Mouse (Mus musculus): ENCODE measurements at regions not wholly inside any gene's neighbourhood (a gene's known extent, or its start where the extent isn't known, plus 50 kb on each side); places are given as distances from the start of the nearest gene placed in this dataset.
A peak's percentile ranks its signal among the peaks of the same experiment; 100 is the strongest.
"Not testable (repeated sequence)": the region's sequence is repeated elsewhere in the genome, so short reads cannot be mapped to it uniquely, and the experiment has no call there.

DNA sequence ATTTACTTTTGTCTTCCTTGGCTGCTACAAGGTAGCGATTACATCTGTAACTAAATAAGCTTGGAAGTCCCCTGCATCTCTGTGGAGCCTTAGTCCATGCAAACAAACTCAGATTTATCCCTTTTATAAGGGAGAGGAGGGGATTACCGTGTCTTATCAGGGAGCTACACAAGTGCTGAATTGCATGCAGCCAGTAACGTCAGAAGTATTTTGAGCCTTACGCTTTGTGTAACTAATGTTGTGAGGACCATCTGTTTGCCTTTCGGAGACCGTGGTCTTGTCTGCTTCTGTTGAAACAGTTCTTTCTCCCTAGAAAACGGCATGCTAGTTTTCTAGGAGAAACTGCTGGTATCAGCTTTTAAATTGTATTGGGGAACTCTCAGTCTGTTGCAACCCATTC, 58.0 kb upstream of the Dmrta1 start:
- DNase-seq (ENCODE audit: low spot score in 2 of 2), result no peak
- no peak overlapping the region for H3K27ac ChIP-seq
- TF ChIP-seq CTCF (conservative IDR thresholded peaks at IDR 0.05), result no peak
- no peak overlapping the region for H3K4me3 ChIP-seq

DNA sequence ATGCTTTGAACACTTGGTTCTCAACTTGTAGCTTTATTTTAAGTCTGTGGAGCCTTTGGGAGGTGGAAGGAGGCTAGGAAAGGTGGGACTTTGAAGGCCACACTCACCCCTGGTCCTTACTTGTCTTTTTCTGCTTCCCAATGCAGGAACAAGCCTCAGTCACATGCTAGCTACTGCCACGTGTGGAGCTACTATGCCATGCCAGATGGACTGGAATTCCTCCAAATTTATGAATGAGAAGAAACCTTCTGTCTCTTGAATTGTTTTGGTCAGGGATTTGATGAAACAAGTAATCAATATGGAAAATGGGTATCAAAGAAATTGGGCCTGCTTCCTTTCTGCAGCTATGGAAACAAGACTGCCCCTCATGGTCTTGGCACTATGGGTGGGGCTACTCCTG, 74.5 kb upstream of the Dmrta1 start:
- DNase-seq (ENCODE audit: low spot score in 2 of 2), result peak; percentile 7 to 9
- no peak overlapping the region for H3K27ac ChIP-seq
- no peak overlapping the region for H3K4me3 ChIP-seq
- TF ChIP-seq CTCF (conservative IDR thresholded peaks at IDR 0.05), result no peak

DNA sequence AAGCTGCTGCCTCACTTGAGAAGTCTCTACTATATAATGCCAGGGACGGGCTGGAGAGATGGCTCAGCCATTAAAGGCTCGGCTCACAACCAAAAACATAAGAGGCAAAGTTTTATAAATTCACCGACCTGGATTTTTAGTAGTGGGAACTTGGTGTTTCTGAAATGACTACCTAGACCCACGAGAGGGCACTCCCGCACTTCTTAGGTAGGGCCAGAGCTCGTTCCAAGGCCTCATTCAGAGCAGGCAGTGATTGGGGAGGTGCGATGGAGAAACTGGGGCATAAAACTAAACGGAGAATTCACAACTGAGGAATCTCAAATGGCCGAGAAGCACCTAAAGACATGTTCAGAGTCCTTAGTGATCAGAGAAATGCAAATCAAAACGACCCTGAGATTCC, 103.7 kb upstream of the Dmrta1 start:
- peak; percentile 76 for TF ChIP-seq CTCF (conservative IDR thresholded peaks at IDR 0.05)
- DNase-seq (ENCODE audit: low spot score in 2 of 2), result peak; percentile 29 to 57
- H3K4me3 ChIP-seq, result no peak overlapping the region
- no peak overlapping the region for H3K27ac ChIP-seq

DNA sequence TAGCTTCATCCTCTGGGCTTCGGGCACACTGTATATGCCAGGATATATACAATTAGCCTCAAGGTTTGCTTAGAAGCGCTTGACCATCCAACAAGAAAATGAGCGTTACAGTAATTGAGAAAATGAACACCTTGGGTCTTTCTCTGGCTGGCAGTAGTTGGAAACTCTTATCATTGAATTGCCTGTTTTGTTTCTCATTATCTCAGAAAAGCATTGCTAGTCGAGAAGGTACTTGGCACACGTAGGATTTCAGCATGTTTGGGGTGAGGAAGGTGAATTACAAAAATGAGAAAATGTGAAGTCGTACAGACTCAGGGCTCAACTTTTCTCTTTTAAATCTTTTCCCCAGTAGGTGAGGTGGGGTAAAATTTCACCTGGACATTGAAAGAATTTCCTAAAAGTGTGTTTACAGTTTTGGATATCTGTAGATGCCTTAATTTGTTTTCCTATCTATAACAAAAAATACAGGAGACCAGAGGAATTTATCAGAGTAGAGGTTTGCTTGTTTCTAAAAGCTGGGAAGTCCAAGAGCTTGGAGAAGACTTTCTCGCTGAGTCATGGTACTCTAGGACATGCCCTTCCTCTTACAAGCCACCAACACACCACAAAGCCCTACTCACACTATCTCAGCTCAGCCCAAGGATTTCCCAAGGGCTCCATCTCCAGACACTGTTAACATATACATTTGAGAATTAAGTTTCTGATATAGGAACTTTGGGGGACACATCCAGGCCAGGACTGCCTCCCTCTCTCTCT, 124.3 kb upstream of the Dmrta1 start:
- H3K27ac ChIP-seq, result no peak overlapping the region
- DNase-seq (ENCODE audit: low spot score in 2 of 2), result no peak
- no peak for TF ChIP-seq CTCF (conservative IDR thresholded peaks at IDR 0.05)
- no peak overlapping the region for H3K4me3 ChIP-seq

DNA sequence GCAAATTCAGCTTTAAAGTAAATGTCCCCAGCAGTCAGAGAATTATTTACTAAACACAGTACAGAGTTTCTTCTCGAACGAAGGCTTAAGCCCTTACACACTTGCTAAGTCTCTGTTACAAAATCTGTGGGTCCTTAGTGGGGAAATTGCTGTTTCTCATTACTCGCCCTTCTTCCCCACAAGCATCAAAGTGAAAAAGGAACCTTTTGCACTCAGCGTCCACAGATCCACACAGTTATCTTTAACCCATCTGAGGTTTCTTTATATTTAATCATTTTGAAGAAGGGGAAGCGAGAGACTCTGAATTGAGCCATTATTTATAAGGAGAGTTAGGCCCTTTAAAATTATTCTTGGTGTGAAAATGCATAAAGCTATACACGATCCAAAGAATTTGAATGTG, 126.7 kb upstream of the Dmrta1 start:
- TF ChIP-seq CTCF (conservative IDR thresholded peaks at IDR 0.05), result no peak
- DNase-seq (ENCODE audit: low spot score in 2 of 2), result no peak
- no peak overlapping the region for H3K4me3 ChIP-seq
- H3K27ac ChIP-seq, result no peak overlapping the region

DNA sequence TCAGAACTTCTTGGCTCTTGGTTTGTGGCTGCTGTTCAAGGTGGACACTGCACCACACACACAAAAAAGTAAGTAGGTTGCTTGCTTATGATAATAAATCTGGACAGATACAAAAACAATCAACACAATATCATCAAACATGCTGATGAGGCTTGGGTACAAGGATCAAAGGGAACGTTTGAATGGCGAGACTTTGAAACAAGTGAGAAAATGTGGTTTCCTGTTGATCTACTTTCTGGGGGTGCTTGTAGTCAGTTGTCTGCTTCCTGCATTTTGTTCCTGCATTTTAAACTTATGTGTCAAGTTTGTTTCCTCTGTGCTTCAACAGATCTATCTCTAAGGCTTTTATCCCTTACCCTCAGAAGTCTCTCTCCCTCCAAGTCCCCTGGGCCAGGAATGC, 128.7 kb upstream of the Dmrta1 start:
- TF ChIP-seq CTCF (conservative IDR thresholded peaks at IDR 0.05), result no peak
- Histone ChIP-seq H3K27ac (no peak overlapping the region), H3K4me3 (no peak overlapping the region)
- no peak for DNase-seq (ENCODE audit: low spot score in 2 of 2)

DNA sequence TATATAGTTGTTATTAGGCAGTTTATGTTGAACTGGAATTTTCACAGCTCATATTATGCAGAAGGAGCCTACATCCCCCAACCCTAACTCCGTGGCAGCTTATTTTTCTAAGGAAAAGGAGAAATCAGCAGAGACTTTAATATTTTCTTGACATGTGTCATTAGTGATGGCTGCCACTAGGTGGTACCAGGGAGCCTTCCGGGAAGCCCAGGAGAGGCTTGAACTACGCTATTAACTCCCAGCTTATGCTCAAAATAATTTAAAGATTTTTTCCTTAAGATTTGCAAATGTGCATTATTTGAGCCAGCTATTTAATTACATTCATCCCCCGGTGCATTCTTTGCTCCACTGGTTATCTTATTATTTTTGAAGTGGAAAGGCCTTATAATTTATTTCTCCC, 146.8 kb upstream of the Dmrta1 start:
- no peak overlapping the region for H3K27ac ChIP-seq
- peak; percentile 26 to 49 for DNase-seq (ENCODE audit: low spot score in 2 of 2)
- TF ChIP-seq CTCF (conservative IDR thresholded peaks at IDR 0.05), result peak; percentile 95
- no peak overlapping the region for H3K4me3 ChIP-seq

DNA sequence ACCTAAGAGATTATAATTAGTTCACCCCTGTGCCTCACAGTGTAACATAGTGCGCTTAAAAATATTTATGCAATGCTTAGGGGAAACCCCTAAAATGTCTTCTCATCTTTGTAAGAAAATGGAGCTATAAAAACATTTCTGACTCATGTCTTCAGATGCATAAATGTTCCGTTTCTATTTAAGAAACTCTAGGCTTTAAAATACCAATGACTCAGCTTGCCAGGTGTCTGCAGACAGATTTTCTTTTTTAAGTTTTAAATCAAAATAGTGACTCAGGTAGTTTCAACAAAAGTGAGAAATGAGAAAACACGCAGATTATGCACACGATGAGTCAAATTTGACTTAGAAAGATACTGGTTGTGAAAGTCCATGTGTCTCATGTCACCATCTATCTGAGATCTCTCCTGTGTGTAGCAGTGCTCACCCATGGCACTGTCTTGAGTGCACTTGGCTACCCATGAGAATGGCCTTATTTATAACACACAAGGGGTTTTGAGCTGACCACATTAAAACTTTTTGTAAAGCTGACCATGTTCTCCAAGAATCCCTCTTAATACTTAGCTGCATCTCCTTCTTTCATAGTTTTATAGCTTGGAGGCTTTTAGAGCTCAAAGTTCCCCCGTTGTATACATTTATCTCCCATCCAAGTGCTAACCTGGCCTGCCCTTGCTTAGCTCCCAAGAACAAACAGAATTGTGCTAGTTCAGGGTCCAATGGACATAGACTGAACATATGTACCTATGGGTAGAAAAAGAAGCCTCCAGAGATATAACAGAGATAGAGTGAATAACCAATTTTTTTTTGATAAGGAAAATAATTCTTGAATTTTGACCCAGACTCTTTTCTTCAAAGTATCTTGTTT, 149.0 kb upstream of the Dmrta1 start:
- DNase-seq (ENCODE audit: low spot score in 2 of 2), result no peak
- no peak overlapping the region for H3K4me3 ChIP-seq
- no peak for TF ChIP-seq CTCF (conservative IDR thresholded peaks at IDR 0.05)
- no peak overlapping the region for H3K27ac ChIP-seq

DNA sequence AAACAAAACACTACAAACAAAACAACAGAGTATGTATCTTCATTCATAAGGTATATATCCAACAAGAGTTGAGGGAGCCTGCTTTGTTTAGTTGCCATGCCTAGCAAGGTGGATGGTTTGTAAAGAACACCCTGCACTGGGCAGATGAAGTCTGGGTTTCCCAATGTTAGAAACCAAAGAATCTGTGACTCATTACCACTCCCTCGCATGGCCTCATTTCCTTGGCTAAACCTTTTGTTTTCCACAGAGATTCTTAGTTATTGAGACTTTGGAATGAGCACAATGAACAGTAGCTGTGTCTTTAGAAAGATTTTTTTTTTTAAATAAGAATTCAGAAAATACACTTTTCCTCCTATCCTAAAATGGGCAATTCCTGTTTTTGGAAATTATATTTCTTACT, 151.3 kb upstream of the Dmrta1 start:
- TF ChIP-seq CTCF (conservative IDR thresholded peaks at IDR 0.05), result no peak
- DNase-seq (ENCODE audit: low spot score in 2 of 2), result no peak
- Histone ChIP-seq H3K4me3 (no peak overlapping the region), H3K27ac (no peak overlapping the region)

DNA sequence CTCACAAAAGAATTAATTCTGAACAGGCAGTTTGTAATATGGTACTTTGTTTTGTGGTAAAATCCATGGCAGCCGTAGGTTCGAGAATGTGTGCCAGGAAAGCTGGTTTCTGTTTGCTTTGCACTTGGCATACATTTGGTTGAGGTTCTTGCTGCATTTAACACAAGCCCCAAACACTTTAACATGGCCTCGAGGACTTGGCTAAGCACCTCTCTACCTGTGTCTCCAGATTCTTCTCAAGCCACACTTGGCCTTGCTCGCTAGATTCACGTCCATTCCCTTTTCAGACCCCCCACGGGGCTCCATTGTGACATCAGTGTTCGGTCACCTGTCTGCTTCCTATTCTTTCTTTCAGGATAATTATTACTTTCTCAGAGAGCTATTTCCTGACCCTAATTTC, 151.9 kb upstream of the Dmrta1 start:
- Histone ChIP-seq H3K27ac (no peak overlapping the region), H3K4me3 (no peak overlapping the region)
- no peak for DNase-seq (ENCODE audit: low spot score in 2 of 2)
- no peak for TF ChIP-seq CTCF (conservative IDR thresholded peaks at IDR 0.05)

DNA sequence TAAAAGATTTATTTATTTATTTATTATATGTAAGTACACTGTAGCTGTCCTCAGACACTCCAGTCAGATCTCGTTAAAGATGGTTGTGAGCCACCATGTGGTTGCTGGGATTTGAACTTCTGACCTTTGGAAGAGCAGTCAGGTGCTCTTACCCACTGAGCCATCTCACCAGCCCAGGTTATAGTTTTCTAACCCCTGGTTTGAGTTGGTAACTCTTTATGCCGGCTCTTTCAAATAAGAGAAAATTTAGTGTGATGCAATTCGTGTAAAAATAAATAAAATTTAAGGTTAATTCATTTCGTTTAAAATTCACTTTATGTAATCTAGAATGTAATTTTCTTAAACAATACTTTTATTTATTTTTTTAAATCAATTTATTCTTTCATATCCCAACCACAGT, 153.7 kb upstream of the Dmrta1 start:
- not testable (repeated sequence) for DNase-seq (ENCODE audit: low spot score in 2 of 2); H3K4me3 ChIP-seq; H3K27ac ChIP-seq

DNA sequence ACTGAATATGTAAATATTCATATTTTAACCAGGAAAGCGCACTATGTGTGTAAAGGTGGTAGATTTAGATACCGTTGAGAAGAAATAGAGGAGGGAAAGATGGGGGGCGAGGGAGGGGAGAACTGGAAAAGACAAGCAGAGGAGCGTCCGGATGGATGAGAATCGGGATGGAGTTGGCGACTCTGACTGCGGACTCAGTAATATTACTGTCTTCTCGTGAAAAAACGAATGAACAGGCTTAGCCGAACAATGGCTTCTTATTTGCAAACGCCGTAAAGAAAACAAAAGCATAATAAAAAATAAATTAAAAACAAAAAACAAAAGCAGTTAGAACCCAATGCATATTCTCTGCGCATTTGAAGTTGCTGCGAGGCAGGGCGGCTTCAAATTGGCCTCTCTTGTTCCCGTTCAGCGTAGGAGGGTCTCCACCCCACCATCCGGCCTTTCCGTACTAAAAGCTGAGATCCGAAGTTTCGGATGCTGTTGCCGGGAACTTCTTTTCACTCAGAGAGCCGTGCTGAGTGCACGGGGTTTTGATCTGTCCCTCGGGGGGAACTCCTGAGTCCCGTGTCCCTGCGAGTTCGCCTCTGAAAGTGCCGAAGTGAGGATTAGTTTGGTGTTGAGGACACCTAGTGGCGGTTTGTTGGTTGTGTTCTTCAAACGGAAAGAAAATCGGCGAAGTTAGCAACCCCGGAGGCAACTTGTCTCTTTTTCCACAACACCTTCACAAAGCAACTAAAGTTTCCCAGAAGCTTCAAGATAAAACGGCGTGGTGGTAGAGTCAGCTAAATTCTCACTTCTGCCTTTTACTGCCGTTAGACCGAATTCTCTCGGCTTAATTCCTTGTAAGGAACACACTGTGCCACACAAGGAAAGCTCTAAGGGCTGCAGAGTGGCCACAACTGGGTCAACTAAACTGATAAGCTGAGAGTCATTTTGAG, 154.7 kb upstream of the Dmrta1 start:
- DNase-seq (ENCODE audit: low spot score in 2 of 2), result peak; percentile 25 to 55
- Histone ChIP-seq H3K27ac (no peak overlapping the region), H3K4me3 (peak overlapping the region; percentile 58)
- peak; percentile 84 for TF ChIP-seq CTCF (conservative IDR thresholded peaks at IDR 0.05)
